Mouse (Mus musculus): ENCODE measurements around the gene Ifitm3.

- no peak for TF ChIP-seq CTCF (IDR thresholded peaks at IDR 0.05; ENCODE audit: extremely low read depth, insufficient read depth, insufficient read length, insufficient replicate concordance)
- TF ChIP-seq POLR2A (IDR thresholded peaks at IDR 0.05; ENCODE audit: low read depth, low read length), result no peak
Observed at GRCm38 (mm10) chr7:141055785-141056184, 45.2 kb upstream of the Ifitm3 start.
